Mouse (Mus musculus) olfactory bulb, adult 2 months (tissue): ENCODE data around the gene Garnl3. TPM values are rescaled to one million over a fixed set of nuclear protein-coding genes. Genes with fewer than 3 reads are reported as not detected.
A peak's percentile ranks its signal among the peaks of the same experiment; 100 is the strongest.

Experiments used
- H3K27ac ChIP-seq: fragments of 200-500 bp; 2 replicates; pipeline ENCODE4 v1.5.1; 2012; ENCODE audit warnings: low read depth, low read length; ENCODE audit not compliant: insufficient read depth
- H3K4me1 ChIP-seq: fragments of 200-500 bp; 2 replicates; pipeline ENCODE4 v1.6.1; 2012; ENCODE audit warnings: low read length; ENCODE audit not compliant: control insufficient read depth, insufficient read depth
- H3K4me3 ChIP-seq: fragments of 200-500 bp; 2 replicates; pipeline ENCODE4 v1.5.1; 2012; ENCODE audit warnings: mild to moderate bottlenecking, low read depth, low read length, moderate library complexity; ENCODE audit not compliant: insufficient read depth
- CTCF ChIP-seq: fragments of 200-500 bp; IDR thresholded peaks from 2 replicates; pipeline ENCODE4 v1.5.1; 2012; ENCODE audit warnings: low read depth, mild to moderate bottlenecking, low read length, moderate library complexity; ENCODE audit not compliant: insufficient read depth
- POLR2A ChIP-seq: fragments of 200-500 bp; IDR thresholded peaks from 2 replicates; pipeline ENCODE4 v1.6.1; 2012; ENCODE audit warnings: mild to moderate bottlenecking, low read depth, low read length, moderate library complexity; ENCODE audit not compliant: insufficient read depth
- WGBS: fragments of 180-500 bp; shearing (Covaris S2); methylation state at CpG from one replicate; pipeline ENCODE4 v1.1.7; 2018; 5-methylcytosine and 5-hydroxymethylcytosine counted together
- polyA plus RNA-seq: library from polyadenylated mRNA; stranded (reverse); fragments of >200 nt; gene quantifications from 2 replicates; pipeline ENCODE4 v1.2.4, GENCODE M21; 2012; ENCODE audit warnings: low replicate concordance; ENCODE audit not compliant: missing spikeins, insufficient read depth, insufficient read length

The Garnl3 gene
- polyA plus RNA-seq, 1 experiment = not detected

GRCm38 (mm10) chr2:32961192-32961995 is 170.1 kb downstream of the Garnl3 start, which contains the start of the genes Rpl12 and Lrsam1:
Gene Rpl12 (plus strand): TSS chr2:32961559.
Gene Lrsam1 (minus strand): TSS chr2:32961614.
- WGBS = 2% methylated on average over 55 of the region's 55 CpGs
- no peak for TF ChIP-seq CTCF
- TF ChIP-seq POLR2A = peak; percentile 83; the same call in 1 of the 2 replicates
- Histone ChIP-seq H3K27ac (peak within 1 kb of the TSS; percentile 50), H3K4me3 (peak within 1 kb of the TSS; percentile 69), H3K4me1 (peaks cover 21% of the 10 kb centered on the region)

- Histone ChIP-seq H3K4me1 (peaks cover 21% of the 10 kb centered on the region), H3K27ac (no peak overlapping the region), H3K4me3 (no peak overlapping the region)
- 88% methylated on average over 4 of the region's 4 CpGs for WGBS
- TF ChIP-seq POLR2A = no peak
- no peak for TF ChIP-seq CTCF
Measured at GRCm38 (mm10) chr2:32960273-32960672, 171.2 kb downstream of the Garnl3 start.

- Histone ChIP-seq H3K4me1 (peaks cover 12% of the 10 kb centered on the region), H3K4me3 (no peak overlapping the region), H3K27ac (no peak overlapping the region)
- WGBS = 50% methylated on average over 8 of the region's 8 CpGs
- TF ChIP-seq POLR2A (no peak), CTCF (no peak)
Measured at GRCm38 (mm10) chr2:32957344-32957743, 174.1 kb downstream of the Garnl3 start.

GRCm38 (mm10) chr2:32954581-32954980 is 176.9 kb downstream of the Garnl3 start:
- no peak overlapping the region for H3K27ac ChIP-seq
- H3K4me1 ChIP-seq = no peaks in the 10 kb centered on the region
- no peak overlapping the region for H3K4me3 ChIP-seq
- 94% methylated on average over 2 of the region's 2 CpGs for WGBS
- TF ChIP-seq POLR2A (no peak), CTCF (no peak)

GRCm38 (mm10) chr2:32947454-32947853 is 184.0 kb downstream of the Garnl3 start:
- no peaks in the 10 kb centered on the region for H3K4me1 ChIP-seq
- TF ChIP-seq POLR2A (no peak), CTCF (no peak)
- no peak overlapping the region for H3K4me3 ChIP-seq
- 86% methylated on average over 11 of the region's 11 CpGs for whole genome bisulfite sequencing
- H3K27ac ChIP-seq = no peak overlapping the region

- Histone ChIP-seq H3K4me1 (no peaks in the 10 kb centered on the region), H3K4me3 (no peak overlapping the region), H3K27ac (no peak overlapping the region)
- no peak for TF ChIP-seq POLR2A
- TF ChIP-seq CTCF = no peak
- 99% methylated on average over 4 of the region's 4 CpGs for WGBS
Measured at GRCm38 (mm10) chr2:32940483-32940882, 191.0 kb downstream of the Garnl3 start.

GRCm38 (mm10) chr2:32939418-32939817 is 192.0 kb downstream of the Garnl3 start:
- no peak overlapping the region for H3K27ac ChIP-seq
- WGBS = 44% methylated on average over 5 of the region's 5 CpGs
- no peaks in the 10 kb centered on the region for H3K4me1 ChIP-seq
- TF ChIP-seq CTCF (no peak), POLR2A (no peak)
- H3K4me3 ChIP-seq = no peak overlapping the region

- Histone ChIP-seq H3K4me3 (no peak overlapping the region), H3K27ac (no peak overlapping the region), H3K4me1 (0 out of 2 replicates have a peak, but pooled peaks cover 1% of the 10 kb centered on the region)
- no peak for TF ChIP-seq POLR2A
- TF ChIP-seq CTCF = no peak
- 96% methylated on average over 5 of the region's 5 CpGs for WGBS
Measured at GRCm38 (mm10) chr2:32938741-32939140, 192.7 kb downstream of the Garnl3 start.

Other genes with a start within 250 kb of the Garnl3 start
- not detected in 2 replicates for gene Rpl12, start 170.1 kb downstream of the Garnl3 start, polyA plus RNA-seq
- not detected in 2 replicates for gene Lrsam1, start 170.0 kb downstream of the Garnl3 start, polyA plus RNA-seq
- gene Slc2a8, start 149.6 kb downstream of the Garnl3 start, polyA plus RNA-seq = not detected in 2 replicates
- gene Angptl2, start 84.4 kb upstream of the Garnl3 start, polyA plus RNA-seq = not detected in 2 replicates
- gene Ralgps1, start 239.8 kb upstream of the Garnl3 start, polyA plus RNA-seq = not detected in 2 replicates